Mouse (Mus musculus): ENCODE data around the gene Zdhhc1. TPM values are rescaled to one million over a fixed set of nuclear protein-coding genes. Genes with fewer than 3 reads are reported as not detected.

Gene Zdhhc1
- polyA plus RNA-seq (2012; ENCODE audit: low replicate concordance): 8.8 and 14.2 TPM in 2 replicates

DNA sequence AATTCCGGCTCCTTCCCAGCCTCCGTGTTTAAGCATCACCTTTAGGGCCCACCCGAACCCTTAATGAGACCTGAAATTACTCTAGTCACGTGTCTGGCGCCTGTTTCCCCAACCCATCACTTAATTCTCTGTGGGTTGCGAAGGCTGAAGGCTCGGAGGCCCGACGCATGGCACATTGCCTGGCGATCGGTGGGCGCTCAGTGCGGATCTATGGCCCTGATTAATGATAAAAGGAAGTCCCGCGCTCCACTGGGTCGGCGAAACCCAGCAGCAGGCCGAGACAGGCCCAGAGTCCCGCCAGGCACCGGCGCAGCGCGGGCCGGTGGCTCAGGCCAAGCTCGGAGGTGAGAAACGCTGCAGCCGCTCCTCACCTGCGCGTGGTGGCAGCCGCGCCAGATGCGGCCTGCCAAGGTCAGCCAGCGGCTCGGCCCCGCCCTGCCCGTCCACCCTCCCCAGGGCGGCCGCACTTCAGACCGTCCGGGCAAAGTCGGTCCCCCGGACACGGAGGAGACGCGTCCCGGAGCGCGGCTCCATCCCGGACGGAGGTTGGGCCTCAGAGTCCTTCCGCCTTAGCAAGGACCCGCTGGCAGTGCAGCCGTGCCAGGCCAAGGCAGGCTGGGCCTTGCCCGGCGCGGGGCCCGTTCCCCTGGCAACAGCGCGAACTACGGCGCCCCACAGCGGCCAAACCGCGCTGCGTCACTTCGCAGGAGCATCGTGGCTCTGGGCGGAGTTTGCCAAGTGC is at the start of gene Zdhhc1:
TSS of gene Zdhhc1 (minus strand) at position 464 of the 742 bp plus-strand sequence.

DNA sequence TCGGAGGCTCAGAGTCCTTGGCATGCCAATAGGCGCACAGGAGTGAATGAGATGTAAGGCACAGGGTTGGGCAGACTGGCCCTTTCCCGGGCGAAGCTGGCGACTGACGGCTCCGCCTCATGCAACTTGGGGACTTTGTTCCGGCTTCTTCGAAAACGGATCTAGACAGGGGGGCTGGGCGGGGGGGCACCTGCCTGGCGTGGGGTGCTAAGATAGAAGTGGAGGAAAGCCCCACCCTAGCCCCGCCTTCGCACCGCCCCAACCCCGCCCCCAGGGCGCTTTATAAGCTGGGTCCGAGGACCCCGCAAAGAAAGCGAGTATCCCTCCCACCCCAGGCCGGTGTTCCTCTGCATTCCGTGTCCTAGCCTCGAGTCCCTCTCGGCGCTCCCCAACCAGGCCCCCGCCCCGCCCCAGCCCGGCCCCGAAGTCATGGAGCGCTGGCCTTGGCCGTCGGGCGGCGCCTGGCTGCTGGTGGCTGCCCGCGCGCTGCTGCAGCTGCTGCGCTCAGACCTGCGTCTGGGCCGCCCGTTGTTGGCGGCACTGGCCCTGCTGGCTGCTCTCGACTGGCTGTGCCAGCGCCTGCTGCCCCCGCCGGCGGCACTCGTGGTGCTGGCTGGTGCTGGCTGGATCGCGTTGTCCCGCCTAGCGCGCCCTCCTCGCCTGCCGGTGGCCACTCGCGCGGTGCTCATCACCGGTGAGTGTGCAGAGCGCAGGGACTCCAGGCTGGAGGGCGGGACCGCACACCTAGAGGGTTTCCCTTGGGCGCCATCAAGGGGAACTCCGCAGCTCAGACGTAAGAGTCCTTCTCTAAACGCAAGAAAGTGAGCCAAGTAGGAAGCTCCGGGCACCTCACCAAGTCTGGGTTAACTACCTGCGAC is 22.0 kb upstream of the Zdhhc1 start, which contains the start of gene Hsd11b2:
TSS of gene Hsd11b2 (plus strand) at position 320 of the 878 bp plus-strand sequence.

DNA sequence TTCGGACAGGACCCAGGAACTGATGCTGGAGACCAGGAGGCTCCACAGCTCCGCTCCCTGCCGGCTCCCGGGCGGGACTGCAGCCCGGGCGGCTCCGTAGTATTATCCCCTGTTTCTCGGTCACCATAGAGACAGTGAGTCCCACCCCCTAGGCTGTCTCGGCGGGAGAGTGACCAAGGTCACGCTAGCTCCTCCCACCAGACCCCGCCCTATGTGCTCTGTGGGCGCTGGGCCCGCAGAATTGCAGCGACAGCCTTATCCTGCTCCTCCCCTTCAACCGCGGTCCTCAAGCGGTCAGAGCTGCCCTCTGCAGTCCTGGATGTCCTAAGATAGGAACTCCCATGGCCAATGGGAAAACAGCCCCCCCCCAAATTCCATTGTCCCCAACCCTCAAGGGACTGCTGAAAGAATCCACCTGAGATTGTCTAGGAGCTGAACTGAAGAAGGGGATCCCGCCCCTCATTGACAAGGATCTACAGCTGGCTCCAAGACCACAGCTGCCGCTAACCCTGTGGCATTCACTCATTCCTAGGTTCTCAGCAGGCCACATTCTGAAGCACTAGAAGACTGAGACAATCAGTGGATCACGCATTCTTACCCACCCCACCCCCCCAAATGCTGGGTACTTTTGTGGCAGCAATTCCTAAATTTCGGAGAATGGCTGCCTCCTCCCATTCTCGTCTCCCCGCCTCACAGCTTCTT is 25.2 kb downstream of the Zdhhc1 start, which contains the start of gene Tppp3:
TSS of gene Tppp3 (minus strand) at position 213 of the 702 bp plus-strand sequence.

Other genes starting within 250 kb of the Zdhhc1 start
- gene B3gnt9, start 241.7 kb downstream of the Zdhhc1 start, polyA plus RNA-seq (2012; ENCODE audit: low replicate concordance): 6.6 and 23.7 TPM in 2 replicates
- 38.0 and 49.7 TPM in 2 replicates for gene Tradd, start 232.3 kb downstream of the Zdhhc1 start, polyA plus RNA-seq (2012; ENCODE audit: low replicate concordance)
- gene Fbxl8, start 232.3 kb downstream of the Zdhhc1 start, polyA plus RNA-seq (2012; ENCODE audit: low replicate concordance): 16.2 and 22.9 TPM in 2 replicates
- gene Hsf4, start 227.1 kb downstream of the Zdhhc1 start, polyA plus RNA-seq (2012; ENCODE audit: low replicate concordance): 2.4 and 4.4 TPM in 2 replicates
- gene Nol3, start 220.8 kb downstream of the Zdhhc1 start, polyA plus RNA-seq (2012; ENCODE audit: low replicate concordance): 0.17 and 0.31 TPM in 2 replicates
- gene 4931428F04Rik, start 207.0 kb downstream of the Zdhhc1 start, polyA plus RNA-seq (2012; ENCODE audit: low replicate concordance): 2.1 and 2.8 TPM in 2 replicates
- 2.2 and 4.8 TPM in 2 replicates for gene Exoc3l, start 200.8 kb downstream of the Zdhhc1 start, polyA plus RNA-seq (2012; ENCODE audit: low replicate concordance)
- 41.3 and 68.2 TPM in 2 replicates for gene E2f4, start 199.2 kb downstream of the Zdhhc1 start, polyA plus RNA-seq (2012; ENCODE audit: low replicate concordance)
- gene Elmo3, start 191.3 kb downstream of the Zdhhc1 start, polyA plus RNA-seq (2012; ENCODE audit: low replicate concordance): 3.4 and 3.9 TPM in 2 replicates
- gene Lrrc29, start 170.6 kb downstream of the Zdhhc1 start, polyA plus RNA-seq (2012; ENCODE audit: low replicate concordance): 0.55 and 2.4 TPM in 2 replicates
- 32.3 and 42.4 TPM in 2 replicates for gene Tmem208, start 170.5 kb downstream of the Zdhhc1 start, polyA plus RNA-seq (2012; ENCODE audit: low replicate concordance)
- 35.9 and 70.7 TPM in 2 replicates for gene Fhod1, start 148.9 kb downstream of the Zdhhc1 start, polyA plus RNA-seq (2012; ENCODE audit: low replicate concordance)
- gene Slc9a5, start 148.1 kb downstream of the Zdhhc1 start, polyA plus RNA-seq (2012; ENCODE audit: low replicate concordance): 2.3 and 3.7 TPM in 2 replicates
- gene Plekhg4, start 123.6 kb downstream of the Zdhhc1 start, polyA plus RNA-seq (2012; ENCODE audit: low replicate concordance): 0.11 TPM in 1 of 2 replicates, not detected in the other
- 0.04 TPM in 1 of 2 replicates, not detected in the other for gene Kctd19, start 83.4 kb downstream of the Zdhhc1 start, polyA plus RNA-seq (2012; ENCODE audit: low replicate concordance)
- 0.11 TPM in 1 of 2 replicates, not detected in the other for gene Lrrc36, start 83.3 kb downstream of the Zdhhc1 start, polyA plus RNA-seq (2012; ENCODE audit: low replicate concordance)
- gene Tppp3, start 25.4 kb downstream of the Zdhhc1 start, polyA plus RNA-seq (2012; ENCODE audit: low replicate concordance): 11.8 and 41.7 TPM in 2 replicates
- 0.06 TPM in 1 of 2 replicates, not detected in the other for gene Hsd11b2, start 21.9 kb upstream of the Zdhhc1 start, polyA plus RNA-seq (2012; ENCODE audit: low replicate concordance)
- 16.6 and 36.8 TPM in 2 replicates for gene Atp6v0d1, start 69.1 kb upstream of the Zdhhc1 start, polyA plus RNA-seq (2012; ENCODE audit: low replicate concordance)
- 13.2 and 17.0 TPM in 2 replicates for gene Ripor1, start 108.4 kb upstream of the Zdhhc1 start, polyA plus RNA-seq (2012; ENCODE audit: low replicate concordance)
- gene Ctcf, start 139.7 kb upstream of the Zdhhc1 start, polyA plus RNA-seq (2012; ENCODE audit: low replicate concordance): 167 and 352 TPM in 2 replicates
- gene Agrp, start 140.5 kb upstream of the Zdhhc1 start, polyA plus RNA-seq (2012; ENCODE audit: low replicate concordance): not detected in 2 replicates
- gene Carmil2, start 189.4 kb upstream of the Zdhhc1 start, polyA plus RNA-seq (2012; ENCODE audit: low replicate concordance): 183 and 580 TPM in 2 replicates
- gene Acd, start 204.2 kb upstream of the Zdhhc1 start, polyA plus RNA-seq (2012; ENCODE audit: low replicate concordance): 23.1 and 61.2 TPM in 2 replicates
- 5.1 and 6.2 TPM in 2 replicates for gene Pard6a, start 204.2 kb upstream of the Zdhhc1 start, polyA plus RNA-seq (2012; ENCODE audit: low replicate concordance)
- not detected in 2 replicates for gene 4933405L10Rik, start 210.8 kb upstream of the Zdhhc1 start, polyA plus RNA-seq (2012; ENCODE audit: low replicate concordance)
- gene Enkd1, start 211.3 kb upstream of the Zdhhc1 start, polyA plus RNA-seq (2012; ENCODE audit: low replicate concordance): 8.9 and 12.2 TPM in 2 replicates